Mouse (Mus musculus): ENCODE measurements at regions not wholly inside any gene's neighbourhood (a gene's known extent, or its start where the extent isn't known, plus 50 kb on each side); places are given as distances from the start of the nearest gene placed in this dataset.

DNA sequence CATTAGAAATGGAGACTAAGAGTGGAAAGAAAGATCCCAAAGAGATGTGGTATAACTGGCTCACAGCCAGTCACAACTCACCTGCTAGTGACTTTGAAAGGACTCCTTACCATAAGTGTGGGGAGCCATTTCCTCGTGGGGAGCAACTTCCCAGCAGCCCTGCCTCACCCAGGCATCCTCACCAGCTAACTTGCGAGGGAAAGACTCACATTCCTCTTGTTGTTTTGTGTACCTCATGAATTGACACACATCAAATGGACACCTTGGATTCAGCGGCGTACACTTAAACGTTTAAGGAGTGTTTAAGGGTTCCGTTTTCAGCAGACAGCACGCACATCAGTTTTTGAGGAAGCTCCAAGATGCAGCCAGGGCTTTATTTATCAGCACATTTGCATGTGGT is 154.0 kb downstream of the Cd83 start:
- no peak overlapping the region for H3K4me3 ChIP-seq (replicated peaks; ENCODE audit: extremely low read depth, low read depth, low read length)
- 71% methylated on average over 7 of the region's 7 CpGs for WGBS
- no peaks in the 10 kb centered on the region for H3K4me1 ChIP-seq (ENCODE audit: control insufficient read depth, insufficient read depth, low read length)
- DNase-seq: no peak
- TF ChIP-seq POLR2A (IDR thresholded peaks at IDR 0.05; ENCODE audit: borderline replicate concordance, extremely low read depth, low read depth, low read length) (no peak), CTCF (IDR thresholded peaks at IDR 0.05; ENCODE audit: insufficient read depth, low read length) (no peak)

DNA sequence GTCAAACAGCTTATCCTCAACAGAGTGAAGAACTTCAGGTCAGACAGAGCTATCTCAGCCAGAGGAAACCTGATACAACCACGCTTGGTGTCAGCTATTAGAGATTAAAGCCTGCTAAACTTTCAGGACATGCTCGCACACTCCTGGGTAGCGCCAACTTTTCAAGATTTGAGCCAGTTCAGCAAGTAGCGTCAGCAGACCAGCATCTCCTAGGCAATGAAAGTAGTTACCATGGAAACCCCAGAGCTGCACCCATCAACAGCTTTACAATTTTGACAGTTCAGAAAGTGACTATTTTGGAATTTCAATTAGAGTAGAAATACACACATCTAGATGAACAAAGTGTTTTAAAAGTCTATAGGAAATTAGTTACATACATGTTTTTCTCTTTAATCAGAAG is 154.8 kb downstream of the Cd83 start:
- WGBS: 68% methylated on average over 4 of the region's 4 CpGs
- no peak for TF ChIP-seq POLR2A (IDR thresholded peaks at IDR 0.05; ENCODE audit: borderline replicate concordance, extremely low read depth, low read depth, low read length)
- no peak for TF ChIP-seq CTCF (IDR thresholded peaks at IDR 0.05; ENCODE audit: insufficient read depth, low read length)
- DNase-seq: no peak
- H3K4me1 ChIP-seq (ENCODE audit: control insufficient read depth, insufficient read depth, low read length): no peaks in the 10 kb centered on the region
- H3K4me3 ChIP-seq (replicated peaks; ENCODE audit: extremely low read depth, low read depth, low read length): no peak overlapping the region

DNA sequence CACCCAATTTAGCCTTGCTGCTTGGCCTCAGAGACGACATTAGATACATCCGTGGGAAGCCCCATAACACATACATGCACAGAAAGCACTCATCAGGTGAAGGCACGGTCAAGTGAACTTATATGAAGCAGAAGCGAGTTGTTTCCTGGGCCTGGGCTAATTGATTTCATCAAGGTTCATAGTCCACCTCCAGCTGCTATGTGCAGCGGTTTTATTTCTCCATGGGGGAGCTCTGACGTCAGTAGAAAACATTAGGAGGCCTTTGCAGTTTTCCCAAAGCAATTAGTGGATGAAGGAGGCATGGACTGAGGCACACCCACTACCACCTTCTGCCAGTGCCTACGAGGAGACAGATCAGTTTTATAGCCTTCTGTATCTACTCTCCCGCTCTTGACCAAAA is 157.2 kb downstream of the Cd83 start:
- DNase-seq: no peak

DNA sequence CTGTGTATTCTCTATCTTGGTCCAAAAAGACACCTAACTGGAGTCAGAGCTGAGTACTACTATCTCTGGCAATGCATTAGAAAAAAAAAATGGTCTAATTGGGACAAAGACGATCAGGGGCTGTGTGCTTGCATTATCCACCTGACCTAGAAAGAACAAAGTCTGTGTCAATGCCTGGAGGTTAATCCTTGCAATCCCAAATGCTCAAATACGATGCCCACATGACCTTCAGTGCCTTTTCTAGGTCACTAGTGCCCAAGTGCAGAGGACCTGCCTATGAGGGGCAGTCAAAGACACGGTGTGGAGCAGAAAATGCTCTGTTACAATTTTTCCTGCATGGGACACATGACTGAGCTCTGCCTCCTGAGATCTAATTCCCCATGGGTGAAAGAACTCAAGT is 164.0 kb downstream of the Cd83 start:
- Histone ChIP-seq H3K4me3 (replicated peaks; ENCODE audit: extremely low read depth, low read depth, low read length) (no peak overlapping the region), H3K4me1 (ENCODE audit: control insufficient read depth, insufficient read depth, low read length) (no peaks in the 10 kb centered on the region)
- no peak for TF ChIP-seq CTCF (IDR thresholded peaks at IDR 0.05; ENCODE audit: insufficient read depth, low read length)
- no peak for TF ChIP-seq POLR2A (IDR thresholded peaks at IDR 0.05; ENCODE audit: borderline replicate concordance, extremely low read depth, low read depth, low read length)
- no peak for DNase-seq
- WGBS: 93% methylated on average over 3 of the region's 3 CpGs

More for the DNA sequence above, 157.2 kb downstream of the Cd83 start:
- no peaks in the 10 kb centered on the region for H3K4me1 ChIP-seq (ENCODE audit: control insufficient read depth, insufficient read depth, low read length)
- 78% methylated on average over 8 of the region's 8 CpGs for WGBS
- no peak for TF ChIP-seq POLR2A (IDR thresholded peaks at IDR 0.05; ENCODE audit: borderline replicate concordance, extremely low read depth, low read depth, low read length)
- TF ChIP-seq CTCF (IDR thresholded peaks at IDR 0.05; ENCODE audit: insufficient read depth, low read length): no peak
- no peak overlapping the region for H3K4me3 ChIP-seq (replicated peaks; ENCODE audit: extremely low read depth, low read depth, low read length)

DNA sequence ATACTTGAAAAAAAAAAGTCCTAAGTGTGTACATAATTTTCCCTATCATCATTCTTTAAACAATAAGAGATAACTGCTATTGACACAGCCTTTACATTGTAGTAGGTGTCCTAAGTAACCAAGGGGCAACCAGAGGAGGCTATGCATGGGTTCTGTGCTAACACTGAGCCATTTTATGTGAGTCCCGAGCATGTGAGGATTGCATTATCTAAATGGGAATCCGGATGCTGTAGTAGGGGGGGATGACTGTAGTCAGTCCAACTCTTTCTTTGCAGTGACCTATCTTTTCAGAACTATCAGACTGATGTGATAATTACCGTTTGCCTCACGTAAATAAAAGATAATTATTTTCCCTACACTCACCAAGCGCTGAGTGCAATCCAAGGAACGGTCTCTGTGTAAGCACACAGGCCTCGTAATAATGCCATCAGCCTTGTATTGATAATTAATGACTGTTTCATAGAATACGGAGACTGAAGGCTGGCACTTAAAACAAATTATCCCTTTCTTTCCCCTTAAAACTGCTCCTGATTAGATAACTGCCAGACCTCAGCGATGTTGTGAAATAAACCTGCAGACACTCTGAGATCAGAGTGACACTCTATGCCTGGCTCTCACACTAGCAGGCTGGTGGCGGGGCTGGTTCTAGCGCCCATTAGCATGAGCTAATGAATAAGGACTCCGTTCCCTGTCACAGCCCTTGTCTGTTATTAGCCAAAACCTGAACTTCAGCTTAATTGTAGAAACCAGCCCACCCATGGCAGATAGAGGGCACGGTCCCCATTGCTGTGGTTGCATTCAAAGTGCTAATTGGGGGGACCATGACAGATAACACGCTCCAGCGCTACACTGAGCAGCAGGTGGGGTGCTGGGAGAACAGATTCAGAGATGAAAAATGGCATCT is 165.4 kb downstream of the Cd83 start:
- DNase-seq: no peak
- Histone ChIP-seq H3K4me3 (replicated peaks; ENCODE audit: extremely low read depth, low read depth, low read length) (no peak overlapping the region), H3K4me1 (ENCODE audit: control insufficient read depth, insufficient read depth, low read length) (no peaks in the 10 kb centered on the region)
- WGBS: 62% methylated on average over 15 of the region's 15 CpGs
- TF ChIP-seq CTCF (IDR thresholded peaks at IDR 0.05; ENCODE audit: insufficient read depth, low read length) (no peak), POLR2A (IDR thresholded peaks at IDR 0.05; ENCODE audit: borderline replicate concordance, extremely low read depth, low read depth, low read length) (no peak)

DNA sequence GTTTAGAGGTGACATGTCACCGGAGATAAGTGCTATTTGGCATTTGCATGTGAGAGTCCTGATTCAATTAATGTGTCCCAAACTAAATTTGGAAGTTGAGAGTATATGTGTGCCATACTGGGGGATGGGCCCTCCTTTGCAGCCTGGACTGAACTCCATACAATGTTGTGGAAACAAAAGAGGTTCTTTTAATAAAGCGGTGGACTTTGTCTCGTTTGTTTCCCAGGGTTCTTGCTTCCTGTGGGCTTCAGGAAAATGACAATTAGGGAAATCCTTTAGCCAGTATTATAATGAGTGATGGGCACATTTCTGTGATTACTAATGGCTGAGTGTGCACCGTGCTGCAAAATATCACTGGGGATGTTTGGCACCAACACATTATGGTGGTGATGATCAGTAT is 167.9 kb downstream of the Cd83 start:
- DNase-seq: no peak
- Histone ChIP-seq H3K4me1 (ENCODE audit: control insufficient read depth, insufficient read depth, low read length) (no peaks in the 10 kb centered on the region), H3K4me3 (replicated peaks; ENCODE audit: extremely low read depth, low read depth, low read length) (no peak overlapping the region)
- TF ChIP-seq CTCF (IDR thresholded peaks at IDR 0.05; ENCODE audit: insufficient read depth, low read length): no peak
- TF ChIP-seq POLR2A (IDR thresholded peaks at IDR 0.05; ENCODE audit: borderline replicate concordance, extremely low read depth, low read depth, low read length): no peak
- 61% methylated on average over 4 of the region's 4 CpGs for WGBS

DNA sequence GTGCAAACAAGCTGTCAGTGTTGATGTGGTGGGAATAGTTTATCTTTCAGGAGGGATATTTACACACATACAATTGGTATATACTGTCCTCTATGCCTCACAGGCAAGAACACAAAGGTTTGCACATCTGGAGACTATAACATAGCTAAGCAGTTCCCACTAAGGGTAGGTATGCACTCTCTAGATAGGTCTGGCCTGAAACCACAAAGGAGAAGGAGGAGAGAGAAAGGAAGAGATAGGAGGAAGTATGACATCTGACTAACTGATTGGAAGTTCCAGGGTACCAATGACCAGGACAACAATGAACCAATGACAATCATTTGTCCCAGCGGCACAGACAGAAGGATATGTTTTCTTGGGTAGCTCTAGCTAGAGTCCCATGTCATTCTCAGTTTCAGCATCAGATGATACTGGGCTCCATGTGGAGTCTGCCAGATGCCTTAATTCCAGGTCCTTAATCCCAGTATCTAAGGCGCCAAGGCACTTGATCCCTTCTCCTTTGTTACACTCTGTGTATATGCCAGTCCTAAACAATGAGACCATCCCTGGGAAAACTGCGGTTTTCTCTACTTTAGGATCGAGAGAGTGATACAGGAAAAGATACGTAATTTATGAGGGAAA is 168.5 kb downstream of the Cd83 start:
- Histone ChIP-seq H3K4me1 (ENCODE audit: control insufficient read depth, insufficient read depth, low read length) (no peaks in the 10 kb centered on the region), H3K4me3 (replicated peaks; ENCODE audit: extremely low read depth, low read depth, low read length) (no peak overlapping the region)
- no peak for DNase-seq
- no peak for TF ChIP-seq POLR2A (IDR thresholded peaks at IDR 0.05; ENCODE audit: borderline replicate concordance, extremely low read depth, low read depth, low read length)
- no peak for TF ChIP-seq CTCF (IDR thresholded peaks at IDR 0.05; ENCODE audit: insufficient read depth, low read length)
- 92% methylated on average over 5 of the region's 5 CpGs for WGBS

DNA sequence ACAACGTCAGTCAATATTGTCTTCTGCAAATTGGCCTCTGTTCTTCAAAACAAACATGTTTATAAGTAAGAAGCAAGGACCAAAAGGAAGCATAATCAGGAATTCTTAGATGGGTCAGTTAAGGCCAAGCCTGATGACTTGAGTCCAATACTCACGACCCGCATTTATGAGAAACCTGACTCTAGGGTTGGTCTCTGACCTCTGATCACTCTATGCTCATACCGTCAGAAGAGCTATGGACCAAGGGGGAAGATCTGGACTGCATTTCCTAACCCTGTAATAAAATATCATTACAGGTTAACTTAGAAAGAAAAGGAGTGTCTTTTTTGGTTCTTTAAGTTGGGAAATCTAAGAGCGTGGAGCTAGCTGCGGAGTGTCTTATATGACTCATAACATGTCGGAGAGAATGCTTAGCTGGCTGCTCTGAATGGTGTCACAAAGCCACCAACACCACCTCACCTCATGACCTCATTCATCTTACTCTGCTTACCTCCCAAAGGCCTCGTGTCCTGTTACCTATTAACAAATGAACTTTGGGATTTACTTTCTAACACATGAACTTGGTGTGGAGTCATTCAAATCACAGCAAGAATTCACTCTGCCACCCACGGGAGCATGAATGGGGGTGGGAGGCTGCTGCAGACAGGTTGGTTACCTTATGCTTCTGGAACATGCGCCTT is 170.3 kb downstream of the Cd83 start:
- H3K4me1 ChIP-seq (ENCODE audit: control insufficient read depth, insufficient read depth, low read length): no peaks in the 10 kb centered on the region
- DNase-seq: no peak
- no peak overlapping the region for H3K4me3 ChIP-seq (replicated peaks; ENCODE audit: extremely low read depth, low read depth, low read length)
- 89% methylated on average over 10 of the region's 10 CpGs for WGBS
- no peak for TF ChIP-seq POLR2A (IDR thresholded peaks at IDR 0.05; ENCODE audit: borderline replicate concordance, extremely low read depth, low read depth, low read length)
- no peak for TF ChIP-seq CTCF (IDR thresholded peaks at IDR 0.05; ENCODE audit: insufficient read depth, low read length)

DNA sequence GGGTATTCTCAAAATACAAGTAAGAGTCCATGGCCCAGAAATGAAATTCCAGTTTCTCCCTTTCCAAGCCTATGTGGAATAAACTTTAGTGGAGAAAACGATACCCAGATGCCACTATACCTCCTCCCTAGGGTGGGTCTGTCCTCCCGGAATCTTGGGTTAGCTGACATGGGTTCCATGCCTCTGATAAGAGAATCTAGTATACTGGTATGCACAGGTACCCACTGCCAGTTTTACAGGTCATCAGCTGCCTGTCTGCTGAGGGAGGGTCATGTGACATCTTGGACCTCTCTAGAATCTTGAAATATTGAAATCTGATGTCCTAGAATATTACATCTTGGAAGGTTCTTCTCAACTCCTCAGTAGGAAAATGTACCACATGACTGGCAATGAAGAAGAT is 172.5 kb downstream of the Cd83 start:
- no peak for DNase-seq
- H3K4me1 ChIP-seq (ENCODE audit: control insufficient read depth, insufficient read depth, low read length): no peaks in the 10 kb centered on the region
- WGBS: 90% methylated on average over 2 of the region's 2 CpGs
- no peak for TF ChIP-seq CTCF (IDR thresholded peaks at IDR 0.05; ENCODE audit: insufficient read depth, low read length)
- no peak for TF ChIP-seq POLR2A (IDR thresholded peaks at IDR 0.05; ENCODE audit: borderline replicate concordance, extremely low read depth, low read depth, low read length)
- H3K4me3 ChIP-seq (replicated peaks; ENCODE audit: extremely low read depth, low read depth, low read length): no peak overlapping the region

Data from lung, adult 2 months (tissue).